Mouse (Mus musculus): ENCODE data around the gene St6gal2.

- no peak for TF ChIP-seq CTCF (IDR thresholded peaks at IDR 0.05; ENCODE audit: borderline replicate concordance, extremely low read depth, insufficient read depth, insufficient read length)
- no peak for TF ChIP-seq POLR2A (IDR thresholded peaks at IDR 0.05; ENCODE audit: borderline replicate concordance, extremely low read depth, insufficient read depth, insufficient read length, poor library complexity, severe bottlenecking)
Measured at GRCm38 (mm10) chr17:55548476-55548875, 103.3 kb downstream of the St6gal2 start.

Data from brain, embryonic 14.5 days (tissue).